Mouse (Mus musculus): ENCODE measurements at regions not wholly inside any gene's neighbourhood (a gene's known extent, or its start where the extent isn't known, plus 50 kb on each side); places are given as distances from the start of the nearest gene placed in this dataset.

DNA sequence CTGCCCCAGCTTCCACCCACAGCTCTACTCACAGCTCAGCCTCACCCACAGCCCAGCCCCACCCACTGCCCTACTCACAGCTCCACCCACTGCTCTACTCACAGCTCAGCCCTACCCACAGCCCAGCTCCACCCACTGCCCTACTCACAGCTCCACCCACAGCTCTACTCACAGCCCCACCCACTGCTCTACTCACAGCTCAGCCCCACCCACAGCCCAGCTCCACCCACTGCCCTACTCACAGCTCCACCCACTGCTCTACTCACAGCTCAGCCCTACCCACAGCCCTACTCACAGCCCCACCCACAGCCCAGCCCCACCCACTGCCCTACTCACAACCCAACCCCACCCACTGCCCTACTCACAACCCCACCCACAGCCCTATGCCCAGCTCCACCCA is 56.5 kb upstream of the Phox2b start:
- DNase-seq = no peak

DNA sequence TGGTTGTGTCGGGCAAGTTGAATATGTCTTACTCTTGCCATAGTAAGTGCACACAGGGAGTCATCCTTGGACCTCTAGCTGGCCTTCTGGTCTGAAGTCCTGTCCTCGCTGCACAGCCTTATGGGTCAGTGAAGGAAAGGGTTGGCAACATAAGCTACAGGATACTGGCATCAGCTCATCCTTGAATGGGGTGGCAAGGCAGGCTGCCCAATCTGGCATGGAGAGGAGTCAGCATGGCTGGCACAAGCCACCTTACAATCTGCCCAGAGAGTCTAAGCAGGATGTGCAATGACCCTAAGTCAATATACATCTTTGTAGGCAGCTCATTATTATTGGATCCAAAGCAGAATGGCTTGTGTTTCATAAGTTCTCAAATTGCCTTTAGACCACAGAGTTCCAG is 57.8 kb upstream of the Phox2b start:
- DNase-seq = peak; percentile 3

DNA sequence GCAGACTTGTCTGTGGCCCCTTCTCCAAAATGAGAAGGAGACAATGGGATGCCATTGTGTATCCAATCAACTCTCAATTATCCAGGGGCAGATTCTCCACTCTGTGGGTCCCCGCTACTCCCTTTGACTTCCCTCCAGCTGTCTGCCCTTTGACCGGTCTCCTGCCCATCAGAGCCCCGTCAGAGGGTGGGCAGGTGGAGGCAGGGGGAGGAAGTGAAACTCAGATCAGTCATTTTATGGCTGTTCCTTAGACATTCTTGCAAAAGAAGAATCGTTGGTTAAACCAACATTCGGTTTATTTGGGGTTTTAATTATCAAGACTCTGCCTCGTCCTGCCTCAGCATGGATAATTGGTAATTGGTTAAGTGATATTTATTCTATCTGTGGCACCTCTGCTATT is 77.7 kb upstream of the Phox2b start:
- no peak for DNase-seq

DNA sequence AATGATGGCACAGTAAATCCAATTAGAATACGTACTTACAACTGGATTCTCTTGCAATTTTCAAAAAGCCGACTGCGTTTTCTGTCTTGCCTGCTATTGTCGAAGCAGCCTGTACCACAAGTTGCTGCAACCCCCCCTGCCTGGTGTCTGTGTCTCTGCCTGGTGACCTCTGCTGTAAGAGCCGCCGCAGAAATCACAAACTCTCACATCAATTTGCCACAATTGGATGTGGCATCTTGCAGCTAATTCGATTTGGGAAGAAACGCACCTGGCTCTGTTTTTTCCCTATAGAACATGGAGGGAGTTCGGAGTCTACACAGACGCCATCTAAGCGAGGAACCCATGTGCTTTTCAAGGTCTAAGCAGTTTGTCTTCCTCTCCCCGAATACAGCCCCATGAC is 80.1 kb upstream of the Phox2b start:
- DNase-seq = no peak

- DNase-seq = no peak
Observed at GRCm38 (mm10) chr5:67189376-67189901, 70.9 kb upstream of the Tmem33 start.

DNA sequence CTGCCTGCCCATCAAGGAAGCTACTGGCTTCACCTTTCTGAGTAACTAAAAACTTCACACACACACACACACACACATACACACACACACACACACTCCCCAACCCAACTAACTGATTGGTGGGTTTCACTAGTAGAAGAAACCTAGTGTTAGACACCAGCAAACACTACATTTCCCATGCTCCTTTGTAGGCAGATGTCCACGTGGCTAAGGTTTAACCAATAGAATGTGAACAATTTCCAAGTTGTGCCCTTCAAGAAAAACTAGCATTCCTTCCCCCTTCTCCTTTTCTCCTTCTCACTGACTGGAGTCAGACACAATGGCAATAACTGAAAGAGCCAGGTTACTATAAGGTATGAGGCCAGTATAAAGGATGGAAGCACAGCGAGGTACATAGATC is 66.3 kb upstream of the Tmem33 start:
- no peak for DNase-seq

DNA sequence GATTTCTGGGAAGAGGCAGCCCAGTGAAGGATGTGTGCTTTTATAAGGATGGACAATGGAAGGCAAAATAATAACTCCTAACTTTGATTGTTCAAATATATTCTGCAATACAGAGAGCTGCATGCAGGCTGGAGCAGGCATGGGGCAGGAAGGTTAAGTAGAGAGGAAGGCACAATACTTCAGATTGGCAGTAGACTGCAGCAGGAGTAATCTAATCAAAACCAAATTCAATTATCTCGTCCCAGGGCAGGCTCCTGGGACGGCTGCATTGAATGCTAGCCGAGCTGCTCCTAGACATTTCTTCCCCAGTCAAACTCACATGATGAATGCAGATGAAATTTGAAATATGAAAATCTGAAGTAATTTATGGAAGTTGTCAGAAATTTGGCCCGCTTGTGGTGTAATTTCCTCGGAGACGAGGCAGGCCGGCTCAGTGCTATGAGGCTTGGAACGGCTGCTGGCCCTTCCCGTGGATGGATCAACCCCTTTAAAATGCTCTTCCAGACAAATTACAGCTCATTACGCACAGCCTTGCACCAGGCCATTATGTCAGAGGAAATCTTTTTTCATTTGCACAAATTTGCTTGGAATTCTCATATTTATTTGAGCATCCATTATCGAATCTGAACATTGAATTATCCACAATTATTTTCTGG is 55.2 kb upstream of the Tmem33 start:
- DNase-seq = no peak
